Mouse (Mus musculus) midbrain, postnatal 0 days (tissue): Measurements from ENCODE around the gene Cldn10. TPM values are rescaled to one million over a fixed set of nuclear protein-coding genes. Genes with fewer than 3 reads are reported as not detected.

Experiments
- ATAC-seq: fragments of 200-750 bp; cut with Nextera tagmentation; 2 replicates; pipeline ENCODE4 v1.8.0; 2017; ENCODE audit warnings: moderate number of reproducible peaks, mild to moderate bottlenecking, moderate TSS enrichment, moderate library complexity; ENCODE audit not compliant: low FRiP score
- DNase-seq: peaks from one replicate; pipeline ENCODE4 v3.0.0-alpha.2; 2015; ENCODE audit warnings: low spot score
- H3K27ac ChIP-seq: fragments of 300-500 bp; sonication (generic); 2 replicates; pipeline ENCODE4 v1.5.1; 2014; ENCODE audit warnings: low read depth, mild to moderate bottlenecking, low read length, mixed read lengths
- H3K27me3 ChIP-seq: fragments of 300-500 bp; sonication (generic); 2 replicates; pipeline ENCODE4 v1.6.1; 2014; ENCODE audit warnings: low read length, control low read depth, mixed read lengths; ENCODE audit not compliant: insufficient read depth
- H3K36me3 ChIP-seq: fragments of 300-500 bp; sonication (generic); 2 replicates; pipeline ENCODE4 v1.6.1; 2014; ENCODE audit warnings: low read length, control low read depth, mixed read lengths; ENCODE audit not compliant: insufficient read depth
- H3K4me1 ChIP-seq: fragments of 300-500 bp; sonication (generic); 2 replicates; pipeline ENCODE4 v1.6.1; 2014; ENCODE audit warnings: mild to moderate bottlenecking, control low read depth, antibody characterized with exemption, low read length, mixed read lengths; ENCODE audit not compliant: insufficient read depth
- H3K4me2 ChIP-seq: fragments of 300-500 bp; sonication (generic); 2 replicates; pipeline ENCODE4 v1.6.1; 2014; ENCODE audit warnings: low read depth, mild to moderate bottlenecking, low read length, mixed read lengths; ENCODE audit not compliant: poor library complexity, severe bottlenecking
- H3K4me3 ChIP-seq: fragments of 300-500 bp; sonication (generic); 2 replicates; pipeline ENCODE4 v1.5.1; 2014; ENCODE audit warnings: low read depth, mild to moderate bottlenecking, low read length, moderate library complexity
- H3K9ac ChIP-seq: fragments of 300-500 bp; sonication (generic); replicated peaks from 2 replicates; pipeline ENCODE4 v1.6.1; 2014; ENCODE audit warnings: mild to moderate bottlenecking, low read length, moderate library complexity, mixed read lengths; ENCODE audit not compliant: poor library complexity, severe bottlenecking
- H3K9me3 ChIP-seq: fragments of 300-500 bp; sonication (generic); 2 replicates; pipeline ENCODE4 v1.6.1; 2016; ENCODE audit warnings: low read length, control low read depth
- CTCF ChIP-seq: IDR thresholded peaks from 2 replicates; pipeline ENCODE4 v1.5.1; 2016; ENCODE audit warnings: antibody characterized with exemption, mild to moderate bottlenecking
- WGBS: fragments of 180-500 bp; shearing (Covaris S2); extraction: QIAGEN DNeasy Blood & Tissue Kit; methylation state at CpG from one replicate; pipeline ENCODE4 v1.1.7; 2014; 5-methylcytosine and 5-hydroxymethylcytosine counted together
- polyA plus RNA-seq: library from polyadenylated mRNA; unstranded; fragments of >200 nt; fragmentation: Nextera tagmentation; extraction: Ambion mirVana; gene quantifications from 2 replicates; pipeline ENCODE4 v1.2.1, GENCODE M21; 2015
- total RNA-seq: library from RNA; depleted of rRNA; stranded (reverse); fragments of >200 nt; gene quantifications from 2 replicates; pipeline ENCODE4 v1.2.3, GENCODE M21; 2014

Cldn10 gene
- total and polyA plus RNA-seq, 2 experiments from 2014 or later = 11.8 to 24.1 TPM

DNA sequence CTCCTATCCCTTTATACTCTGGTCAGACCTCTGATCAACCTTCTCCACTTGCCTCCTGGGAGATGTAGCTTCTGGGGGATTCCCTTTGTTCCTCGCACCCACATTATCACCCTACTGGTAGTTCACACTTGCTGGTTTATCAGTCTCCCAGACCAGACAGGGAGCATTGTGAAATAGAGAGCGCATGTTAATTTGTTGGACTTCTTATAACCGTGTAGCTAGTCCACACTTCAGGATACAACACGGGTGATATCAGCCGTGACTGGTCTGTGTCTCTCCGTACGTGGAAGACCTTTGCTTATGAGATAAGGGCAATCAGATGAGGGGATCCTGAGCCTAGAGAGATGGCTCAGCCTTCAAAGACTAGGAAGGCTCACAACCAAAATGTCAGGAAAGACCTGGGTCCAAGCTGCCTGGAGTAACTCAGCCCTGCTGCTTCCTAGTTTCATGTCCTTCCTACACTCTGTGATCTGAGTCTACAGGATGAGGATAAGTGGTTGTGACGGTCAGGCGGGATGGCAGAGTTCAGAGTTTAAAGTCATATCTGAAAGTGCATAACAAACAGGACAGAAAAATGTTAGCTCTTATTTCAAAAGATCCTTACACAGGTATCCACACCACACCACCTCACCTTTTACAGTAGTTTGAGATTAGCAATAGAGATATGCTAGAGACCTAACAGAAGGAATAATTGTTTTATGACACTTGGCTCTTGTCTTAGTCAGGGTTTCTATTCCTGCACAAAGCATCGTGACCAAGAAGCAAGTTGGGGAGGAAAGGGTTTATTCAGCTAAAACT is 78.5 kb downstream of the Cldn10 start:
- WGBS = 92% methylated on average over 10 of the region's 10 CpGs
- Histone ChIP-seq H3K4me3 (no peak overlapping the region), H3K27ac (no peak overlapping the region), H3K4me2 (no peak overlapping the region), H3K4me1 (no peaks in the 10 kb centered on the region), H3K27me3 (no peaks in the 10 kb centered on the region), H3K9me3 (no peaks in the 10 kb centered on the region), H3K36me3 (no peaks in the 10 kb centered on the region), H3K9ac (no peak overlapping the region)
- ATAC-seq (no peak), DNase-seq (no peak)
- no peak for TF ChIP-seq CTCF

DNA sequence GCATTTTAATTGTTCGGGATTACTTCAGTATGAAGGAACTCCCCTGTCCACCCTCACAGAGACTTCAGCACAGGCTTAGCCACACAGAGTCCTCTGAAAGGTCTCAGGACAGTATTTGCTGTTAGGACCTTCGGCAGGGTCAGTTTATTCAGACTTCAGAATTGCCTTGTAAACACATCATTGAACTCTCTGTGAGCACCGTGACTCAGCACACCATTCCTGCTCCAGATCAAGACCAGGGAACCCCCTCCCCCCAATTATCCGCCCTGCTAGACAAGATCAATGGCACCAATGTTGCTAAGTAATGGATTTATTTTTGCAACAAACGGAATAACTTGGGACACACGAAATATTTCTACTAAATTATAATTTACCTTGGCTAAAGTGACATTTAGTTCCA is 79.7 kb downstream of the Cldn10 start:
- H3K4me3 ChIP-seq = no peak overlapping the region
- H3K9ac ChIP-seq = no peak overlapping the region
- no peak overlapping the region for H3K27ac ChIP-seq
- H3K4me2 ChIP-seq = no peak overlapping the region
- no peaks in the 10 kb centered on the region for H3K27me3 ChIP-seq
- ATAC-seq (no peak), DNase-seq (no peak)
- peaks cover 3% of the 10 kb centered on the region; the same call in 1 of the 2 replicates for H3K36me3 ChIP-seq
- no peaks in the 10 kb centered on the region for H3K9me3 ChIP-seq
- H3K4me1 ChIP-seq = no peaks in the 10 kb centered on the region
- 55% methylated on average over 6 of the region's 6 CpGs for WGBS
- TF ChIP-seq CTCF = no peak

DNA sequence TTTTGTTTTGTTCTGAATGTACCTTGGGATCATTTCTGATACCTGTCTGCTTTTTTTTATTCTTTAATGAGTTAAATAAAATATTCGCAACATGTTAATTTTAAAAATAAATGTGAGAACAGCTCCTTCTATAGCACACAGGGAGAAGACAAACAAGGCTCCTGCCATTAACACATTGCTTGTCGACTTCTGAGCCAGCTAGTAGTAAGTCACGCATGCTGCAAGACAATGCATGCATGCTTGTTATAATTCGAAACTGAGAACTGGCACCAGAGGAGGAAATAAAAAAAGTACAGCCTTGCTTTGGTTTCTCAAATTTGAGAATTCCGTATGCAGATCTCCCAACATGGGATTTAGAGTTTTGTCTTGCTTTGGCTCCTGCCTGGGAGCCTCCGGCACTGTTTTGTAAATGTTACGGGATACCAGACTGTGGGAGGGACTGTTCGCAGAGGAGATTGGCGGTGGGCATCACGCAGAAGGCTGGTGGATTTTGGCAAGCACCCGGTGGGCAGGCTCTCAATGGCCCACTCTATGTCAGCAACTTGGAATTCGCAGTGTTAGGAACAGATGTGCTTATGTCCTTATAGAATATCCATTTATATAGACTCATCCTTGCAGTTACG is 80.5 kb downstream of the Cldn10 start:
- H3K36me3 ChIP-seq = peaks cover 8% of the 10 kb centered on the region; the same call in 1 of the 2 replicates

DNA sequence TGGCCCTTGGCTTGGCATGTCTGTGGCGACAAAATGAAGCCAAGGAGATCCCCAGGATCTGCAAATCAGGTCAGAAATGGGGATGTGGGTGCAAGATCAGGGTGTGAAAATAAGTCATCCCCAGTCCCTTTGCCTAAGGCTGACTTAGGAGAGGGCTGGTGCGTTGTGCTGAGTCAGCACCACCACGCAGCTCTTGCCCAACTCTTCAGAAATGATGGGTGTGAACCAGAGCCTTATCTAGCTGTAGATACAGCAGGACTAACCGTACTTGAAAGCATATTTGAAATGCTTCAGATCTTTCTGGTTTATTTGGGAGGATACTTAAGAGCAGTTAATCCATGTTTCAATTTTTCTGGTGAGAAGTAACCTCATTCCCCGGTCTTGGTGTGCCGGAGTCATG is 82.0 kb downstream of the Cldn10 start:
- Histone ChIP-seq H3K4me2 (no peak overlapping the region), H3K4me3 (no peak overlapping the region), H3K9me3 (no peaks in the 10 kb centered on the region), H3K4me1 (no peaks in the 10 kb centered on the region), H3K27ac (no peak overlapping the region), H3K36me3 (peaks cover 21% of the 10 kb centered on the region; the same call in 1 of the 2 replicates), H3K27me3 (no peaks in the 10 kb centered on the region), H3K9ac (no peak overlapping the region)
- WGBS = 86% methylated on average over 6 of the region's 6 CpGs
- DNase-seq (no peak), ATAC-seq (no peak)
- TF ChIP-seq CTCF = no peak

More for the DNA sequence above, 80.5 kb downstream of the Cldn10 start:
- H3K9me3 ChIP-seq = no peaks in the 10 kb centered on the region
- 55% methylated on average over 13 of the region's 13 CpGs for WGBS
- no peak overlapping the region for H3K4me2 ChIP-seq
- H3K9ac ChIP-seq = no peak overlapping the region
- no peaks in the 10 kb centered on the region for H3K4me1 ChIP-seq
- no peak overlapping the region for H3K27ac ChIP-seq
- TF ChIP-seq CTCF = no peak
- no peak overlapping the region for H3K4me3 ChIP-seq
- no peaks in the 10 kb centered on the region for H3K27me3 ChIP-seq
- ATAC-seq (no peak), DNase-seq (peak; percentile 35)

- Histone ChIP-seq H3K27ac (no peak overlapping the region), H3K9ac (no peak overlapping the region), H3K4me1 (no peaks in the 10 kb centered on the region), H3K9me3 (no peaks in the 10 kb centered on the region), H3K27me3 (no peaks in the 10 kb centered on the region), H3K36me3 (peaks cover 49% of the 10 kb centered on the region), H3K4me3 (no peak overlapping the region), H3K4me2 (no peak overlapping the region)
- ATAC-seq = no peak
- DNase-seq = no peak
- TF ChIP-seq CTCF = no peak
- 96% methylated on average over 4 of the region's 4 CpGs for WGBS
Observed at GRCm38 (mm10) chr14:118874126-118874525, 86.4 kb downstream of the Cldn10 start.

DNA sequence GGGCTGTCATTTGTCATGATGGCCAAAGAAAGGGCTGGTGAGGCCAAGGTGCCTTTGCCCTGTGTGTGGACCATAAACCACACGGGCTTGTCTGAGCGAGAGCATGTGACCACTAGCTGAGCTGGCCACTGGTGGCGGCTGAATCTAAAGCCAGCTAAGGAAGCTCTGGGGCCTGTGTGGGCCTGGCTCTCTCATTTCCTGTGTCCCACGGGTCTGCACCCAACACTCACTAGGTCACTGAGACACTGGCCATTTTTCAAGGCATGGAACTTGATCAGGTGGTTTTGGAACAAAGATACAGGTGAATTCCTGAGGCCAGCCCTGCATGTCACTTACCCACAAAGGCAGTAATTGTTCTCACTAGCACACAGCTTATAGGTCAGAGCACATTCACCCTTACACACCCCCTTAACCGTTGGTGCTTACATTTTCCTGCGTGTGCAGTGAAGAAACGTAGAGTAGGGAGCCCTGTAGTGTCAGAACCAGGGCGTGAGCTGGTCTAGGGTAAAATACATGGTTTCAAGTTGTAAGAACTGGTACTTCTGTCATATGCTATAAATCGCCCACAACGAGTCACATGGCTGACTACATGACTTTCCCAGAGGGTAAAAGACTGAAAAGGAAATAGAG is 87.2 kb downstream of the Cldn10 start:
- Histone ChIP-seq H3K4me1 (no peaks in the 10 kb centered on the region), H3K27me3 (no peaks in the 10 kb centered on the region), H3K9me3 (no peaks in the 10 kb centered on the region), H3K9ac (no peak overlapping the region), H3K4me3 (no peak overlapping the region), H3K27ac (no peak overlapping the region), H3K4me2 (no peak overlapping the region), H3K36me3 (peaks cover 55% of the 10 kb centered on the region)
- WGBS = 85% methylated on average over 10 of the region's 10 CpGs
- DNase-seq (no peak), ATAC-seq (no peak)
- TF ChIP-seq CTCF = no peak
